ENCODE assay signal across 7 mouse cellular contexts in the genomic region with DNA sequence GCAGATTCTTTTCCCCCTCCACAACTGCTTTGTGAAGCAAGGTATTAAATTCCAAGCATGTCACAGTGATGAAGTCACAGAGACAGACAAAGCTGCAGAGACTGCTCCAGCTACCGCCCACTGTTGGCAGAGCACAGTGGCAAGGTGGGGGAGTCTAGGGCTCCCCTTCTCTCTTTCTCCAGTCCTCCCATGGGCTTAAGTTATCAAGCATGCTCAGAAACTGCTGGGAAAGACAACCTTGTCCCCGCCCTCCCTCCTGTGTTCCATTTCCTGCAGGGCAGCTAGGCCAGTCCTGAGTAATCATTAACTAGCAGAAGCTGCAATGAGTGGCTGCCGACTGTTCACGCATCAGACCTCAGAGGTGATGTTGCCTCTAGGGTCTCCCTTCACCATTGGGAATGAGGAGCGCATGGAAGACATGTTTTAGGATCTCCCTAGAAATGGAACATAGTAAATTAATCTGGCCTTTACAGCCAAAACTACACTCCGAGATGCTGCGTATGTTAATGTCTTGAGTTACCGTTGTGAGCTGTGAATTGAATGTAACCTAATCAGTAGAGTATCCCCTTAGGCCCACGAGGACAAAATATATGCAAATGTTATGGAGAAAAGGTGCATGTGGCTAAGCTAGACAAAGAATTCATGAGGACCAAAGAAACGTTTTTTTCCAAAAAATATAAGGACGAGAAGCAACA.
DNase-seq lines count a peak whose midpoint lies in the region; ATAC-seq lines count a peak whose summit lies in the region.

No protein-coding gene starts in this region.

- peak; percentile 11 for DNase-seq in adrenal gland, postnatal 25 days
- peak; percentile 71 for DNase-seq in kidney, postnatal 10 days
- DNase-seq in lung, postnatal 36 days, result peak; percentile 65
- DNase-seq in layer of hippocampus, postnatal 25 days (ENCODE audit: extremely low spot score in 1 of 2, low spot score in 1 of 2), result no peak
- DNase-seq in MN1 (ENCODE audit: low spot score), result no peak

- WGBS in forebrain, embryonic 13.5 days, result 40% methylated on average over 11 of the region's 11 CpGs

- H3K4me3 ChIP-seq in forebrain, embryonic 13.5 days, result no peak overlapping the region

- ATAC-seq in forebrain, embryonic 13.5 days, result peak; percentile 43; the same call in 1 of the 2 replicates
- ATAC-seq in granulocyte monocyte progenitor cell, adult 5-6 weeks (replicated peaks; ENCODE audit: poor library complexity, severe bottlenecking), result no peak

- H3K9ac ChIP-seq in forebrain, embryonic 13.5 days, result no peak overlapping the region

- H3K4me2 ChIP-seq in forebrain, embryonic 13.5 days, result no peak overlapping the region; the same call in 1 of the 2 replicates

- peaks cover 20% of the 10 kb centered on the region for H3K4me1 ChIP-seq in forebrain, embryonic 13.5 days

- no peaks in the 10 kb centered on the region for H3K9me3 ChIP-seq in forebrain, embryonic 13.5 days (replicated peaks)

- no peaks in the 10 kb centered on the region for H3K27me3 ChIP-seq in forebrain, embryonic 13.5 days

- H3K36me3 ChIP-seq in forebrain, embryonic 13.5 days (ENCODE audit: poor library complexity, severe bottlenecking), result no peaks in the 10 kb centered on the region

- H3K27ac ChIP-seq in forebrain, embryonic 13.5 days, result no peak overlapping the region

Comparison
In these comparisons a context has a peak if more than half of its experiments do, and no peak if none do; other contexts are left out.
1. DNase-seq: peak in adrenal gland, postnatal 25 days (single experiment), kidney, postnatal 10 days (single experiment) and lung, postnatal 36 days (single experiment); none in layer of hippocampus, postnatal 25 days (0 of 2) and MN1 (single experiment).